Mouse (Mus musculus) neutrophil, adult 5-6 weeks (primary cell): Measurements from ENCODE around the gene Stam2. TPM values are rescaled to one million over a fixed set of nuclear protein-coding genes. Genes with fewer than 3 reads are reported as not detected.

ENCODE experiments used
- ATAC-seq: fragments of 151-379, 151-347 bp; 2 replicates; pipeline ENCODE4 v1.8.0; 2017; ENCODE audit warnings: mild to moderate bottlenecking, moderate TSS enrichment; ENCODE audit not compliant: insufficient number of reproducible peaks, poor library complexity, low FRiP score, severe bottlenecking; ENCODE audit errors: extremely low read depth
- total RNA-seq: library from RNA; stranded (forward); fragments of 200-1000 nt; gene quantifications from 2 replicates; pipeline ENCODE4 v1.2.3, GENCODE M21; 2017

The Stam2 gene
- total RNA-seq, 1 experiment from 2014 or later: 34.7 TPM

GRCm38 (mm10) chr2:52674886-52675277, 67.2 kb downstream of the Stam2 start:
- no peak for ATAC-seq

- no peak for ATAC-seq
These were observed 68.9 kb downstream of the Stam2 start for GRCm38 (mm10) chr2:52673172-52673571.

- ATAC-seq: no peak
These were observed 71.3 kb downstream of the Stam2 start for GRCm38 (mm10) chr2:52670733-52671132.

GRCm38 (mm10) chr2:52668480-52668879, 73.6 kb downstream of the Stam2 start:
- no peak for ATAC-seq

GRCm38 (mm10) chr2:52656722-52657121, 85.4 kb downstream of the Stam2 start:
- ATAC-seq: no peak

GRCm38 (mm10) chr2:52654541-52654940, 87.5 kb downstream of the Stam2 start:
- no peak for ATAC-seq

- no peak for ATAC-seq
These were observed 90.5 kb downstream of the Stam2 start for GRCm38 (mm10) chr2:52651547-52651946.

GRCm38 (mm10) chr2:52647255-52647998, 94.7 kb downstream of the Stam2 start:
- ATAC-seq: no peak

GRCm38 (mm10) chr2:52643657-52644056, 98.4 kb downstream of the Stam2 start:
- no peak for ATAC-seq

Other genes with a start within 250 kb of the Stam2 start
- under 0.01 and 0.12 TPM in 2 replicates for gene Cacnb4, start 65.5 kb downstream of the Stam2 start, total RNA-seq
- gene Fmnl2, start 115.6 kb upstream of the Stam2 start, total RNA-seq: 0.98 and 1.2 TPM in 2 replicates